Mouse (Mus musculus): ENCODE measurements around the gene Gm20458.

Gm20458 gene

GRCm38 (mm10) chr2:164434681-164435080 is 26.1 kb upstream of the Gm20458 start:
- DNase-seq (ENCODE audit: low spot score in 2 of 2), result no peak

GRCm38 (mm10) chr2:164435216-164436090 is 25.3 kb upstream of the Gm20458 start:
- no peak for DNase-seq (ENCODE audit: low spot score in 2 of 2)

- peak; percentile 53 to 69 for DNase-seq (ENCODE audit: low spot score in 2 of 2)
Observed at GRCm38 (mm10) chr2:164436215-164436913, 24.4 kb upstream of the Gm20458 start.

- no peak for DNase-seq (ENCODE audit: low spot score in 2 of 2)
Observed at GRCm38 (mm10) chr2:164436961-164437360, 23.8 kb upstream of the Gm20458 start.

- no peak for DNase-seq (ENCODE audit: low spot score in 2 of 2)
Observed at GRCm38 (mm10) chr2:164437710-164438109, 23.1 kb upstream of the Gm20458 start.

- DNase-seq (ENCODE audit: low spot score in 2 of 2), result no peak
Observed at GRCm38 (mm10) chr2:164438257-164438656, 22.5 kb upstream of the Gm20458 start.

- peak; percentile 60 to 64 for DNase-seq (ENCODE audit: low spot score in 2 of 2)
Observed at GRCm38 (mm10) chr2:164439001-164439421, 21.8 kb upstream of the Gm20458 start.

GRCm38 (mm10) chr2:164440314-164440713 is 20.5 kb upstream of the Gm20458 start:
- DNase-seq (ENCODE audit: low spot score in 2 of 2), result no peak

GRCm38 (mm10) chr2:164441155-164441554 is 19.6 kb upstream of the Gm20458 start:
- DNase-seq (ENCODE audit: low spot score in 2 of 2), result no peak

GRCm38 (mm10) chr2:164441731-164442130 is 19.0 kb upstream of the Gm20458 start:
- no peak for DNase-seq (ENCODE audit: low spot score in 2 of 2)

GRCm38 (mm10) chr2:164442315-164443050 is 18.3 kb upstream of the Gm20458 start:
- no peak for DNase-seq (ENCODE audit: low spot score in 2 of 2)

GRCm38 (mm10) chr2:164443051-164443437 is 17.7 kb upstream of the Gm20458 start:
- DNase-seq (ENCODE audit: low spot score in 2 of 2), result peak; percentile 78

GRCm38 (mm10) chr2:164443460-164444000 is 17.2 kb upstream of the Gm20458 start, which contains the start of gene Sdc4:
Gene Sdc4, minus strand, starts transcription at chr2:164443887.
- no peak for DNase-seq (ENCODE audit: low spot score in 2 of 2)

GRCm38 (mm10) chr2:164444701-164445100 is 16.1 kb upstream of the Gm20458 start:
- no peak for DNase-seq (ENCODE audit: low spot score in 2 of 2)

GRCm38 (mm10) chr2:164445399-164446085 is 15.2 kb upstream of the Gm20458 start:
- no peak for DNase-seq (ENCODE audit: low spot score in 2 of 2)

GRCm38 (mm10) chr2:164446086-164446469 is 14.7 kb upstream of the Gm20458 start:
- DNase-seq (ENCODE audit: low spot score in 2 of 2), result no peak

- no peak for DNase-seq (ENCODE audit: low spot score in 2 of 2)
Observed at GRCm38 (mm10) chr2:164448140-164448539, 12.6 kb upstream of the Gm20458 start.

GRCm38 (mm10) chr2:164448921-164449320 is 11.8 kb upstream of the Gm20458 start:
- DNase-seq (ENCODE audit: low spot score in 2 of 2), result no peak

GRCm38 (mm10) chr2:164449341-164450042 is 11.3 kb upstream of the Gm20458 start:
- no peak for DNase-seq (ENCODE audit: low spot score in 2 of 2)

GRCm38 (mm10) chr2:164452000-164452676 is 8.6 kb upstream of the Gm20458 start:
- no peak for DNase-seq (ENCODE audit: low spot score in 2 of 2)
